Mouse (Mus musculus) C3H10T1/2 (cell line): ENCODE measurements around the gene Unc119b. TPM values are rescaled to one million over a fixed set of nuclear protein-coding genes. Genes with fewer than 3 reads are reported as not detected.

ENCODE experiments used
- polyA plus RNA-seq, 2 experiments: library from polyadenylated mRNA; unstranded; fragments of >200 nt; fragmentation: generic; extraction: Trizol; gene quantifications; one replicate each; pipeline ENCODE4 v1.2.1; 2012; ENCODE audit warnings: missing spikeins in 2 of 2

Gene Unc119b
- 10 to 100 TPM; 13.3 to 33.6 TPM for polyA plus RNA-seq

DNA sequence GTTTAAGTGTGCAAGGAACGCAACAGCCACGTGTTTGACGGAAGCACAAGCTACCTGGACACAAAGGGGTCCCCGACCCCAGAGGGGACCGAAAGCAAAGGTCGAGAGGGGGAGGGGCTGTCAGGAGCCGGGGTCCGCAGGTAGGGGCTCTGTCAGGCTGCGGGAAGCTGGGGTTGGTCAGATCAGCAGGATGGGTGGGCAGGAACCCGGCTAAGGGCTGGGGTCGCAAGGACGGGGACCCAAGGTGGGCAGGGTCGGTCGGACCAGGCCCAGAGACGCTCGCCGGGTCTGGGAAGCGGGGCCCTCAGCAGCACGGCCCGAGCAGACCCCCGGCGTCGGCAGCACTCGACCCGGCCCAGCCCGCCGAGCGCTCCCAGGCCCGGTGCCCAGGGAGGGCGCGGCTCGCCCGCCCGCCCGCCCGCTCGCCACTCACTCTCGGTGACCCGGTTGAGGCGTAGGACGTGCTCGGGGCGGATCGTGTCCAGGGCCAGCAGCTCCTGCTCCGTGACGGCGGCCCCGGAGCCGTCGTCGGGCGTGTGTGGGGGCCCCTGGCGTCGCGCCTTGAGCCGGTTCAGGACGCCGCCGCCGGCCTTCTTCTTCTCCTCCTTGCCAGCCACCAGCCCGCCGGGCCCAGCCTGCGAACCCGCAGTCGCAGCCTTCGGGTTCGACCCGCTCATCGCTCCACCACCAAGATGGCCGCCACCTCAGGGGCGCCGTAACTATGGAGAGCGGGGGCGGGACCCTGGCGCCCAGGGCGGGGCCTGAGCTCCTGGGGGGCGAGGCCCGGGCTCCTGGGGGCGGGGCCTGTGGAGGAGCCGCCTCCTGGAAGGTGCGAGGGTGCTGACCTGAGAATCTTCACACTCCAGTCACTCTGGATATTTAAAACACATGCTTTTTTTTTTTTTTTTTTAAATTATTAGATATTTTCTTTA lies at the start of gene Unc119b:
Gene Unc119b (minus strand): TSS at position 742 of the 932 bp plus-strand sequence.

DNA sequence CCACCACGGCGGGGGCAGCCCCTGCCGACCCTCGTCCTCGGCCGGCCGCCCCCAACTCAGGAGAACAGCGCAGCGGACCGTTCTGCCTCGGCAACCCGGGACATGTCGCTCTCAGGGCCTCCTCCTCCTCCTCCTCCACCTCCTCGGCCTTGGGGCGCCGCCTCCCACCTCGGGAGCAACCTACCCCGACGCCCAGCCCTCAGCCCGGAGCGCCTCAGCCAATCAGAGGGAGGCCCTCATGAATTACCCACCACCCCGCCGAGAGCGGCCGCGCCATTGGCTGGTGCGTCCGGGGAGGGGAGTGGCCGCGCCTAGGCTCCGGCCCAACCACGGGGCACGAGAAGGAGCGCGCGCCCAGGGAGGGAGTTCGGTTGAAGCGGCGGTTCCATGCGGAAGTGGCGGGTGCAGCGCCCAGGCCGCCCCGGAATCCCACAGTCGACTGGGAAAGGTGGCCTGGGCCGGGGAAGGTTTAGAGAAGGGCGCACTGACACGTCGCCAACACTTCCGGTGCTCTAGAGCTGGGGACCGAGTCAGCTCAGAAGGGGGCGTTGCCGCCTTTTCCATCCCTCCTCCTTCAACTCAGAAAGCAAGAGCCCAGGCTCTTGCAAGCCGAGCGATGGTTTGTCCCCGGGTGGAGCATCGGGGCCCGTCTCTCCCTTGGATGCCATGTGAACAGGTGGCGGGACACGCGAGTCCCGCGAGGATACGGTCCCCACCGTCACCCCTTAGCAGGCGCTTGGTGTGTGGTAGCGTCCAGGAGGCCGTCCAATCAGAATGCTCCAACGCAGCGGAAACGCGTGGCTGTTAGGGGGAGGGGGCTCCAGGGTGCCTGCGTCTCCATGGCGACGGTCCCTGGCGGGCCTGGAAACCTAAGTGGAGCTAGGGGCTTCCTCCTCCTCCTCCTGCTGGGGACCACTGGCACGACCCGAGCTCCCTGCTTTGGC lies 23.5 kb upstream of the Unc119b start, which contains the start of gene Mlec:
Gene Mlec (minus strand): TSS at position 140 of the 944 bp plus-strand sequence.

DNA sequence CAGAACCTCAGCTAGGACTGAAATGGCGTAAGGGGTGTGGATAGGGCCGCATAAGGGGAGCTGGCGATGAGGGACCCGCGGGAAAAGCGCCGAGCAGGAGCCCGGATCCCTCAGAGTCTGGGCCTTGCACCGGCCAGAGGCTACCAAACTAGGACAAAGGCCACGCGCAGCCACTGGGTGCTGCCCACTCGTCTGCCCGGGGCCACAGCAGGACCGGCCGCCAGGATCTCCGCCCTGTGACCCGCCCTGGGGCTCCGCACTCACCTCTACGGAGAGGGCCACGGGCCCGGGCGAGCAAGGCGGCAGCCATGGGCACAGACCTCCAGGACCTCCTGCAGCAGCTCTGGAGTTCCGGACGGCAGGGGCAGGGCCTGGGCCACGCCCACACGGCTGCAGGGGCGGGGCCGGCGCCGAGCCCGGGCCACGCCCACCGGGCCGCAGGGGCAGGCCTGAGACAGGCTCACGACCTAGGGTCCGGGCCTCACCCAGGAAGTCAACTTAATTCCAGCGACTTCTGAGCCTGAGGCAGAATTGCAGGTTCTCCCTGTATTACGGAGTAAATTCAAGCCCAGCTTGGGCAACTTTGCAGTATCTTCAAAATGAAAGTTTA lies 15.7 kb downstream of the Unc119b start, which contains the start of gene Acads:
Gene Acads (minus strand): TSS at position 386 of the 610 bp plus-strand sequence.

DNA sequence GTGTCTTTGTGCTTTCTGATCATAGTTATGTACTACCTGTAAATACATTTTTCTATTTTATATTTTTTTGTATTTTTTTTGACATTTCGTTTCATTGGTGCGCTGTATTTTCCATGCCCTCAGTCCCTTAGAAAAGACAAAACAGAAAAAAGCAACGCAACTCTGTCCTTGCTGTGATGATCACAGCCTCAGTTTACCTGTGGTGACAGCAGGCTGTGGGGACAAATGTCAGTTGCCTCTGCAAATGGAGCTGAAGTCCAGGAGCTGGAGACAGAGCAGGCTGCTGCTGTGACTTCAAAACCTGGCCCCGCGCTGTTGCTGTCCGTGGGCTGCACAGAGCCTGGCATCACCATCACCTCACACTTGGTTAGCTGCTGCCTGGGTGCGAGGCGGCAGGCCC lies 36.6 kb downstream of the Unc119b start, which contains the start of gene Gm10401:
Gene Gm10401 (minus strand): TSS at position 101 of the 400 bp plus-strand sequence.

Other genes with a start within 250 kb of the Unc119b start
- 1 to 10 TPM in 1 of 2 experiments, under 1 TPM in 1; 0.15 to 7.8 TPM for gene Oasl2, start 238.0 kb downstream of the Unc119b start, polyA plus RNA-seq
- under 1 TPM; 0.07 to 0.08 TPM for gene Oasl1, start 211.7 kb downstream of the Unc119b start, polyA plus RNA-seq
- gene 2210016L21Rik, start 192.8 kb downstream of the Unc119b start, polyA plus RNA-seq, result 10 to 100 TPM; 17.2 to 33.9 TPM
- gene Hnf1a, start 163.9 kb downstream of the Unc119b start, polyA plus RNA-seq, result not detected
- 10 to 100 TPM in 1 of 2 experiments, 1 to 10 TPM in 1; 10.0 to 36.4 TPM for gene Sppl3, start 123.8 kb downstream of the Unc119b start, polyA plus RNA-seq
- gene Gm10401, start 36.7 kb downstream of the Unc119b start, polyA plus RNA-seq, result 10 to 100 TPM in 1 of 2 experiments, 1 to 10 TPM in 1; 4.7 to 13.3 TPM
- 10 to 100 TPM; 46.2 to 54.7 TPM for gene Acads, start 15.6 kb downstream of the Unc119b start, polyA plus RNA-seq
- gene Mlec, start 23.2 kb upstream of the Unc119b start, polyA plus RNA-seq, result 10 to 100 TPM; 18.5 to 63.7 TPM
- under 1 TPM; 0.04 to 0.15 TPM for gene Cabp1, start 59.4 kb upstream of the Unc119b start, polyA plus RNA-seq
- gene Pop5, start 100.9 kb upstream of the Unc119b start, polyA plus RNA-seq, result 100 to 1,000 TPM in 1 of 2 experiments, 10 to 100 TPM in 1; 79.2 to 180 TPM
- gene Rnf10, start 137.9 kb upstream of the Unc119b start, polyA plus RNA-seq, result 100 to 1,000 TPM in 1 of 2 experiments, 10 to 100 TPM in 1; 88.2 to 152 TPM
- gene Coq5, start 144.7 kb upstream of the Unc119b start, polyA plus RNA-seq, result 10 to 100 TPM; 11.0 to 18.1 TPM
- gene Dynll1, start 166.0 kb upstream of the Unc119b start, polyA plus RNA-seq, result 100 to 1,000 TPM; 474 to 488 TPM
- 10 to 100 TPM; 49.7 to 75.2 TPM for gene Srsf9, start 192.2 kb upstream of the Unc119b start, polyA plus RNA-seq
- gene Gatc, start 206.2 kb upstream of the Unc119b start, polyA plus RNA-seq, result 10 to 100 TPM in 1 of 2 experiments, 1 to 10 TPM in 1; 3.9 to 12.6 TPM
- 10 to 100 TPM; 17.9 to 41.0 TPM for gene Triap1, start 206.2 kb upstream of the Unc119b start, polyA plus RNA-seq
- 1,000 to 10,000 TPM; 1,611 to 2,667 TPM for gene Cox6a1, start 214.0 kb upstream of the Unc119b start, polyA plus RNA-seq